Mouse (Mus musculus) hindbrain, embryonic 16.5 days (tissue): ENCODE data around the gene Cage1. TPM values are rescaled to one million over a fixed set of nuclear protein-coding genes. Genes with fewer than 3 reads are reported as not detected.

Experiments used
- ATAC-seq: fragments of 200-750 bp; cut with Nextera tagmentation; 2 replicates; pipeline ENCODE4 v1.8.0; 2017; ENCODE audit warnings: moderate TSS enrichment, moderate library complexity
- H3K27ac ChIP-seq: fragments of 300-500 bp; sonication (generic); 2 replicates; pipeline ENCODE4 v1.5.1; 2014; ENCODE audit warnings: low read depth, mild to moderate bottlenecking, control low read depth, low read length, moderate library complexity
- H3K27me3 ChIP-seq: fragments of 300-500 bp; sonication (generic); replicated peaks from 2 replicates; pipeline ENCODE4 v1.6.1; 2014; ENCODE audit warnings: low read length; ENCODE audit not compliant: control insufficient read depth, insufficient read depth
- H3K36me3 ChIP-seq: fragments of 300-500 bp; sonication (generic); 2 replicates; pipeline ENCODE4 v1.6.1; 2014; ENCODE audit warnings: mild to moderate bottlenecking, low read length, moderate library complexity, mixed read lengths; ENCODE audit not compliant: control insufficient read depth, insufficient read depth
- H3K4me1 ChIP-seq: fragments of 300-500 bp; sonication (generic); 2 replicates; pipeline ENCODE4 v1.6.1; 2014; ENCODE audit warnings: low read depth, low read length; ENCODE audit not compliant: control insufficient read depth, insufficient read depth
- H3K4me2 ChIP-seq: fragments of 300-500 bp; sonication (generic); 2 replicates; pipeline ENCODE4 v1.6.1; 2014; ENCODE audit warnings: mild to moderate bottlenecking, low read length, control low read depth, moderate library complexity
- H3K4me3 ChIP-seq: fragments of 300-500 bp; sonication (generic); 2 replicates; pipeline ENCODE4 v1.5.1; 2014; ENCODE audit warnings: mild to moderate bottlenecking, low read length, control low read depth, moderate library complexity
- H3K9ac ChIP-seq: fragments of 300-500 bp; sonication (generic); 2 replicates; pipeline ENCODE4 v1.6.1; 2014; ENCODE audit warnings: low read depth, mild to moderate bottlenecking, control low read depth, low read length, moderate library complexity
- H3K9me3 ChIP-seq: fragments of 300-500 bp; sonication (generic); 2 replicates; pipeline ENCODE4 v1.6.1; 2014; ENCODE audit warnings: mild to moderate bottlenecking, low read length, moderate library complexity; ENCODE audit not compliant: control insufficient read depth
- WGBS: fragments of 180-500 bp; shearing (Covaris S2); extraction: QIAGEN DNeasy Blood & Tissue Kit; methylation state at CpG from one replicate; pipeline ENCODE4 v1.1.7; 2014; 5-methylcytosine and 5-hydroxymethylcytosine counted together
- polyA plus RNA-seq: library from polyadenylated mRNA; unstranded; fragments of >200 nt; fragmentation: Nextera tagmentation; extraction: Ambion mirVana; gene quantifications from 2 replicates; pipeline ENCODE4 v1.2.1, GENCODE M21; 2015

Cage1 gene
- polyA plus RNA-seq, 1 experiment from 2014 or later, result 2.3 TPM

DNA sequence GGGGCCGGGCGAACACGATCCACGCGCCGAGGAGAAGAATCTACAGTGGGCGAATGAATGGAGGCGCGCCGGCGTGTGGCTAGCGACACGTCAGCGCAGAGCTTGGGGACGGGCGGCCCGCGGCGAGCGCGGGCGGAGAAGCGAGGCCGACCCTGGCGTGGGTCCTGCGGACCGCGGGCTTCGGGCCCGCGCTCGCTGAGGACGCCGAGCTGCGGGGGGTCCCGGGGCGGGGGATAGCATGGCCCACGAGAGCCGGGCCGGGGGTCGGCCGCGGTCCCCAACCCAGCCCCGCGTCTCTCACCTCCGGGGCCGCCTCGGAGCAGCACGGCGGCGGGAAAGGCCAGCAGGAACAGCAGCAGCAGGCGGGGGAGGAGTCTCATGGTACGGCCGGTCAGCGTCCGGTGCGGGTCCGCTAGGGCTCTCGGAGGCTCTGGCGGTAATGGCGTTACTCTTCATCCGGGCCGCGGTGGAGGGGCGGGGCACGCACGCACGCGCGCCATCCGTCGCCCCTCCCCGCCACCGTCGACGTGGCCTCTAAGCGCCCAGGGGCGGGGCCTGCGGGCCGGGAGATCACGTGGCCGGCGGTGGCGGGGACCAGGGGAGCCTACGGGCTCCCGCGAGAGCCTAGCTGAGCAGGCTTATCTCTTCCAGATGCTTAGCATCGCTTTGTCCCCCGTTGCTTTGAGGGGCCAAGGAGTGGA is 43.0 kb downstream of the Cage1 start, which contains the start of gene Ssr1:
Gene Ssr1, minus strand, starts transcription at position 514 of the 701 bp plus-strand sequence.
- peaks cover 16% of the 10 kb centered on the region for H3K36me3 ChIP-seq

DNA sequence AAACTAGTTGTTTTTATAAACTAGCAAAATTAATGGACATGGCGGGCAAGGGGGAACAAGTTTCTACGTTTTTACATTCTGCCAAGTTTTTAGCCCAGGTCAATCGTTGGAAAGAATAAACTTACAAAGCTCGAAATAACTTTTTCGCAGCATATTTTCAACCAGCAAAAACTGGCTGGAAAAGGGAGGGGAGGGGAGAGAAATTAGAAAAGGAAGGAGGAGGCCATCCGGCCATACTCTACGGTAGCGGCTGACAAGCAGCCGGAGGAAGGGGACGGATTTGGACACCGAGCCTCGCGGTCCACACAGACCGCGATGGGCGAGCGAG is 43.5 kb downstream of the Cage1 start:
- Histone ChIP-seq H3K36me3 (peaks cover 20% of the 10 kb centered on the region), H3K27me3 (no peaks in the 10 kb centered on the region), H3K9ac (peak overlapping the region; percentile 93), H3K4me2 (peak overlapping the region; percentile 76), H3K27ac (peak overlapping the region; percentile 95), H3K4me1 (peaks cover 9% of the 10 kb centered on the region), H3K9me3 (no peaks in the 10 kb centered on the region), H3K4me3 (peak overlapping the region; percentile 86)
- WGBS, result under 1% methylated on average over 16 of the region's 17 CpGs
- ATAC-seq, result no peak

More for the DNA sequence above, 43.0 kb downstream of the Cage1 start, which contains the start of gene Ssr1:
- no peaks in the 10 kb centered on the region for H3K9me3 ChIP-seq
- peak within 1 kb of the TSS; percentile 86 for H3K4me3 ChIP-seq
- H3K4me1 ChIP-seq, result peaks cover 9% of the 10 kb centered on the region
- peak within 1 kb of the TSS; percentile 93 for H3K9ac ChIP-seq
- no peaks in the 10 kb centered on the region for H3K27me3 ChIP-seq
- H3K4me2 ChIP-seq, result peak within 1 kb of the TSS; percentile 76
- peak within 1 kb of the TSS; percentile 95 for H3K27ac ChIP-seq
- WGBS, result 1% methylated on average over 71 of the region's 89 CpGs
- ATAC-seq, result peak; percentile 98

DNA sequence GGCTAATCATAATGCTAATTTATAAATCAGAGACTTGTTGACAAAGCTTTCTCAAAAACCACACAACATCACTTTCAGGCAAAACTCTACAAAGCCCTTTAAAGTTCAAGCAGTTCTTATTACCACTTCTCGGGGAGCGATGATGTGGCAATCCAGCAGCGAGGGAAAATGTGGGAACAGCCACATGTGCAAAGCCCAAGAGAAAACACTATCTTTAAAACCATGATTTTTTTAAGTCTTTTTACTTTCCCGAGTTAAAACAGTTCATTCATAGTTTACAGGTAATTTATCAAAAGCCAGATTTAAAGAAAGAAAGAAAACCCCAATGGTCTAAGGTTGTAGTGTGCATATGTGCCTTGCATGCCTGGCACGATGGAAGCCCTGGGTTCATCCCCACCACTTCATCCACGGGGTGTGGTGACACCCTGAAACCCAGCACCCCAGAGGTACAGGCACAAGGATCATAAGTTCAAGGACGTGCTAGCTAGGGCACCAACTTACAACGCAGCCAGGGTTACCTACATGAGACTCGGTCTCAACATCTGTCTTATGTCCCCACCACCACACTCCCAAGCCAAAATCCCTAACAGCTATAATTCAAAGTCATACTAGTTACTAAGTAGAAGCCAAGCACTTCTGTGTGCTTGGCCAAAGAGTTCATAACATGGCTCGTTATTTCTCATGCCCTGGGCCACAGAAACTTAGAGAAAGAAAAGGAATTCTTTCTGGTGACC is 44.1 kb downstream of the Cage1 start:
- Histone ChIP-seq H3K27me3 (no peaks in the 10 kb centered on the region), H3K4me2 (peak overlapping the region; percentile 76), H3K4me1 (peaks cover 9% of the 10 kb centered on the region), H3K4me3 (peak overlapping the region; percentile 86), H3K36me3 (peaks cover 25% of the 10 kb centered on the region), H3K9me3 (no peaks in the 10 kb centered on the region), H3K9ac (peak overlapping the region; percentile 93), H3K27ac (no peak overlapping the region)
- ATAC-seq, result no peak
- 15% methylated on average over 10 of the region's 10 CpGs for WGBS

DNA sequence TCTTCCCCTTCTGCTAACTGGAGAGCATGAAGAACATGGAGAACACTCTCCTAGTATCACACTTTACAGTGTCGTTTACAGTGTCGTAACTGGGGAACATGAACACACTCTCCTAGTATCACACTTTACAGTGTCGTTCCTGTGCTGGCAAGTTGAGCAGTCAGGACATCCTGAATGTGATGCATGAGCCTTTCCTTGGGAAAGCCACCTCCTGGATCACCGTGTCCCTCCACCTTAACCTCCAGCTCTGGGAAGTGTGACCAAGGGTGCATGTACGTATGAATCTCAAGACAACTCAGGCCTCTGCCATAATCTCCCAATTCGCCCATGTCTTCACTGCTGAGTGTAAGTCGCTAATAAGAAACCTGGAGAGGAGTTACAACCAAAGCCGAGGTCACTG is 47.2 kb downstream of the Cage1 start:
- Histone ChIP-seq H3K27me3 (no peaks in the 10 kb centered on the region), H3K27ac (no peak overlapping the region), H3K4me2 (no peak overlapping the region), H3K4me3 (no peak overlapping the region), H3K9me3 (no peaks in the 10 kb centered on the region), H3K36me3 (peaks cover 47% of the 10 kb centered on the region), H3K4me1 (peaks cover 9% of the 10 kb centered on the region), H3K9ac (no peak overlapping the region)
- WGBS, result 94% methylated on average over 8 of the region's 8 CpGs
- no peak for ATAC-seq

DNA sequence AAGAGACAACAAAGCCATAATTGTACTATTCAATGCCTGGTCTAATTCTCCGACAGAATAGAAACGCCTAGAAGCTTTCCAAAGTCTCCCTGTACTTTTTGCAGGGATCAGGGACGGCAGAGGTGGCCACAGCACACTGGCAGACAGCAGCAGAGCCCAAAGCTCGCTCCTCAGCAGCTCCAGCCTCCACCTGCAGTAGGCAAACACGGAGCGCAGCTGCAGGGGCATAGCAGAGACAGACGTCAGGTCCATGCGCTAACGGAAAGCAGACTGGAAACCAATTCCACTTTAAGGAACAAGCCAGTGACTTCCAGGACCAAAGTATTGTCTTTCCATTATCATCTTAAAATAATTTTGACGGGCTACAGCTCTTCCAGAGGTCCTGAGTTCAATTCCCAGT is 50.7 kb downstream of the Cage1 start:
- H3K4me1 ChIP-seq, result no peaks in the 10 kb centered on the region
- no peak overlapping the region for H3K4me2 ChIP-seq
- 83% methylated on average over 10 of the region's 10 CpGs for WGBS
- no peak overlapping the region for H3K27ac ChIP-seq
- no peaks in the 10 kb centered on the region for H3K9me3 ChIP-seq
- ATAC-seq, result no peak
- H3K4me3 ChIP-seq, result no peak overlapping the region
- H3K9ac ChIP-seq, result no peak overlapping the region; the same call in 1 of the 2 replicates
- H3K27me3 ChIP-seq, result no peaks in the 10 kb centered on the region
- H3K36me3 ChIP-seq, result peaks cover 62% of the 10 kb centered on the region

DNA sequence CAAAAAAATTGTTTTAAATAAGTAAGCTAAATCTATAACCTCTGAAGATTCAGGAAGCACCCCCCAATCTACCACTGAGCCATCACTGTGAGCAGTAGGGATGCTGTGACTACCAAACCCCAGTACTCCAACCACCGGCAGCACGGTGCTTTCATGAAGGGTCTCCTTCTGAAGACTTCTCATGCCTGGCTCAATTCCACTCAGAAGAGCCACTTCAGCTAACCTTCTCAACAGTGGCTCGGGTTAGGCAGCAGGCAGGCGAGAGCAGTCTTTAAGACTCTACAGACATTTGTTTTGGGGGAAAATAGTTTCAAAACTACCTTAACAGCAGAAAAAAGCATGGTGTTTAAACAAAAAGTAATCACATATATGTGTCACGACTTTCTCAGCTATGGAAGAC is 55.8 kb downstream of the Cage1 start:
- Histone ChIP-seq H3K9me3 (no peaks in the 10 kb centered on the region), H3K4me2 (no peak overlapping the region), H3K27me3 (no peaks in the 10 kb centered on the region), H3K4me1 (no peaks in the 10 kb centered on the region), H3K4me3 (no peak overlapping the region), H3K9ac (no peak overlapping the region), H3K36me3 (peaks cover 45% of the 10 kb centered on the region), H3K27ac (no peak overlapping the region)
- 96% methylated on average over 5 of the region's 5 CpGs for WGBS
- ATAC-seq, result no peak

DNA sequence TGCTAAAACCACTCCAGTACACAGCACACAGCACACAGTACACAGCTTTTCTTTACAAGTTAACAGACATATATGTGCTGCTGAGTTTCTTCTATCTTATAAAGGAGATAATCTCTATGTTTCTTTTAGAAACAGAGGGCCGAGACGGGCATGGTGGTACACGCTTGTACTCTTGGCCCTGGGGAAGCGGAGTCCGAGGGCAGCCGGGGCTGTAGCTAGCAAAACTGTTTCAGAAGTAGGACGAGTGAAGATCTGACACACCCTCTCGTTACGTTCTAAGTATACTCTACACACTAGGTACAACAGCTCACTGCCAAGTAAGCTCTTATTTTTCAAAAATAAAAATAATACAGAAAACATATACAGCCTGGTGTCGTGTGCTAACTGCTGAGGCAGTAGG is 56.5 kb downstream of the Cage1 start:
- Histone ChIP-seq H3K4me1 (no peaks in the 10 kb centered on the region), H3K36me3 (peaks cover 39% of the 10 kb centered on the region), H3K4me2 (no peak overlapping the region), H3K9ac (no peak overlapping the region), H3K4me3 (no peak overlapping the region), H3K27me3 (no peaks in the 10 kb centered on the region), H3K27ac (no peak overlapping the region), H3K9me3 (no peaks in the 10 kb centered on the region)
- no peak for ATAC-seq
- 95% methylated on average over 10 of the region's 10 CpGs for WGBS

DNA sequence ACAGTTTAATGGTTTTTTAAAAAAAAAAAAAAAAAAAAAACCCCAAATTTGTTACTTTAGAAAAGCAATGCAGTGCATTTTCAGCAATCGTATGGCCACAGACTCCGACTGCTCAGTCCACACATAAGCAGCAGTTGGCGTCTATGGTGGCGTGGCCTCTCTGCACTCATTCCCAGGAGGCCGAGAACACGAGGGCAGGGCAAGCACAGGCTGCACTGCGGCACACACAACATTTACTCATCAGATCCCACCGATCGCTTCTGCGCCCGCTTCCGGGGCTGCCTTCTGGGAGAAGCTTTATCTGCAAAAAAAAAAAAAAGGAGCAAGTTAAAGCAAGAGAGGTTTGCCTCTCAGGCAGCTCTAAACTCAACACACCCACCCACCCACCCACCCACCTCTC is 57.4 kb downstream of the Cage1 start:
- no peaks in the 10 kb centered on the region for H3K4me1 ChIP-seq
- no peak overlapping the region for H3K4me2 ChIP-seq
- no peaks in the 10 kb centered on the region for H3K27me3 ChIP-seq
- H3K4me3 ChIP-seq, result no peak overlapping the region
- peaks cover 35% of the 10 kb centered on the region for H3K36me3 ChIP-seq
- 88% methylated on average over 12 of the region's 12 CpGs for WGBS
- no peak for ATAC-seq
- no peak overlapping the region for H3K9ac ChIP-seq
- H3K9me3 ChIP-seq, result no peaks in the 10 kb centered on the region
- no peak overlapping the region for H3K27ac ChIP-seq

DNA sequence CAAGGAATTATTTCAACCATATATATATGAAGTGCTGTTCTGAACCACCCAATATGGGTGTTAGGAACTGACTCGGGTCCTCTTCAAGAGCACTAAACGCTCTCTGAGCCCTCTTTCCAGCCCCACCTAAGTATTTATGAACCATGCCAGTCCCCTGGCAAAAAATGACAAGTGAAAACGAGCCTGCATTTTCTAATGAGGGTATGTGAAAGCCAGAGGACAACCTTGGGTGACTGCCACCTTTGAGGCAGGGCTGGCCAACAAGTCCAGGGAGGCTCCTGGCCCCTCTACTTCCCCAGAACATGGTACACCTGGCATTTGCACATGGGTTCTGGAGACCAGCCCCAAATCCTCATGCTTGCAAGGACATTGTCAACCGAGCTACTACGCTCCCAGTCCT is 62.1 kb downstream of the Cage1 start:
- Histone ChIP-seq H3K9me3 (no peaks in the 10 kb centered on the region), H3K27me3 (no peaks in the 10 kb centered on the region), H3K27ac (no peak overlapping the region), H3K4me1 (no peaks in the 10 kb centered on the region), H3K9ac (no peak overlapping the region), H3K4me3 (no peak overlapping the region), H3K4me2 (no peak overlapping the region), H3K36me3 (peaks cover 11% of the 10 kb centered on the region)
- WGBS, result 87% methylated on average over 5 of the region's 5 CpGs
- ATAC-seq, result no peak
